28 mouse cellular contexts compared by ENCODE assay signal in the genomic region with DNA sequence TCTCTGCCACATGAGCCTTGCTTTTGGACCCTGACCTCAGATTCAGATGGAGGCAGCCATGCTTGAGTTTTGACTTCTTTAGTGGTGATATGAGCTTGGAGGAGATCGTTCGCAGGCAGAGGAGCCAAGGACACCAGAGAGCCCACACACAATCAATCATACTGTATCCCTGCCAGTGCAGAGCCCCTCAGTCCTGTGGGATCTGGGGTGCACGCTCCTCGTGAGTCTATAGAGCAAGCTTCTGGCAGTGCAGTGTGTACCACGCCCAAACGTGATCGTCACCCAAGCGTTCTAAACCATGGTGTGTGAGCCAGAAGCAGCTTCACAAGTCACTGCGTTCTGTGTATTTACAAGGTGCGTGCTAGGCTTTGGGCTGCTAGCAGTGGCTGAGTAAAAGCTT.
"Had no signal": no experiment of that assay in that cellular context is flagged by ENCODE, and none has a peak within 500 bp of the region (broad histone marks: within the 10 kb centered on the region; RNA-seq: fewer than 3 reads in every experiment).

No protein-coding gene starts in this region.

- H3K9me3 ChIP-seq: heart, embryonic 13.5 days; heart, embryonic 15.5 days; hindbrain, embryonic 13.5 days; kidney, embryonic 15.5 days; limb, embryonic 13.5 days; limb, embryonic 15.5 days; liver, embryonic 12.5 days had no signal

- H3K4me2 ChIP-seq: heart, embryonic 11.5 days; heart, embryonic 13.5 days; heart, embryonic 15.5 days; hindbrain, embryonic 13.5 days; kidney, embryonic 15.5 days; limb, embryonic 13.5 days; limb, embryonic 15.5 days; liver, embryonic 12.5 days had no signal

- H3K27ac ChIP-seq: heart, adult 2 months; heart, embryonic 13.5 days; heart, embryonic 15.5 days; hindbrain, embryonic 13.5 days; kidney, embryonic 15.5 days; kidney, postnatal 0 days; limb, embryonic 13.5 days; limb, embryonic 15.5 days; liver, embryonic 12.5 days; liver, embryonic 14.5 days had no signal

- ATAC-seq: forebrain, postnatal 0 days; hindbrain, embryonic 16.5 days; inflammation-experienced regulatory T-cells, adult 6 months; intestine, embryonic 16.5 days; liver, embryonic 12.5 days had no signal

- H3K9ac ChIP-seq: forebrain, postnatal 0 days; heart, embryonic 13.5 days; heart, embryonic 15.5 days; hindbrain, embryonic 13.5 days; kidney, embryonic 15.5 days; limb, embryonic 13.5 days; limb, embryonic 15.5 days; liver, embryonic 12.5 days; liver, embryonic 14.5 days had no signal

- DNase-seq: forebrain, postnatal 0 days; gastrocnemius, postnatal 10 days; gastrocnemius, postnatal 36 days; heart, adult 11 months; heart, adult 2 months; heart, postnatal 14 days; heart, postnatal 36 days; kidney, adult 11 months; kidney, adult 2 months; kidney, adult 9 months; kidney, postnatal 14 days; kidney, postnatal 36 days; layer of hippocampus, adult 9-11 months; layer of hippocampus, postnatal 36 days; left cerebral cortex, postnatal 4 days had no signal

- H3K27me3 ChIP-seq: heart, embryonic 13.5 days; heart, embryonic 15.5 days; hindbrain, embryonic 13.5 days; kidney, embryonic 15.5 days; limb, embryonic 13.5 days; limb, embryonic 15.5 days; liver, embryonic 12.5 days had no signal

- H3K4me3 ChIP-seq: heart, adult 2 months; heart, embryonic 13.5 days; heart, embryonic 15.5 days; hindbrain, embryonic 13.5 days; kidney, embryonic 15.5 days; limb, embryonic 13.5 days; limb, embryonic 15.5 days; liver, embryonic 12.5 days had no signal

- H3K4me1 ChIP-seq: heart, embryonic 13.5 days; heart, embryonic 15.5 days; hindbrain, embryonic 13.5 days; kidney, embryonic 15.5 days; limb, embryonic 13.5 days; limb, embryonic 15.5 days; liver, embryonic 12.5 days had no signal
